Mouse (Mus musculus) liver, postnatal 0 days (tissue): ENCODE results near the gene Mgat3. TPM values are rescaled to one million over a fixed set of nuclear protein-coding genes. Genes with fewer than 3 reads are reported as not detected.
A peak's percentile ranks its signal among the peaks of the same experiment; 100 is the strongest.

Source experiments
- ATAC-seq: fragments of 200-750 bp; cut with Nextera tagmentation; 2 replicates; pipeline ENCODE4 v1.8.0; 2017; ENCODE audit warnings: mild to moderate bottlenecking, moderate library complexity
- DNase-seq: peaks from one replicate; pipeline ENCODE4 v3.0.0-alpha.2; 2016
- H3K27ac ChIP-seq: fragments of 300-500 bp; sonication (generic); 2 replicates; pipeline ENCODE4 v1.5.1; 2014; ENCODE audit warnings: antibody characterized with exemption, moderate library complexity, mild to moderate bottlenecking, low read depth
- H3K27me3 ChIP-seq: fragments of 300-500 bp; sonication (generic); 2 replicates; pipeline ENCODE4 v1.6.1; 2014; ENCODE audit warnings: low read length, control low read depth, mixed read lengths; ENCODE audit not compliant: insufficient read depth
- H3K36me3 ChIP-seq: fragments of 300-500 bp; sonication (generic); replicated peaks from 2 replicates; pipeline ENCODE4 v1.6.1; 2014; ENCODE audit warnings: mild to moderate bottlenecking, control low read depth, low read length, moderate library complexity, mixed read lengths; ENCODE audit not compliant: insufficient read depth
- H3K4me1 ChIP-seq: fragments of 300-500 bp; sonication (generic); 2 replicates; pipeline ENCODE4 v1.6.1; 2014; ENCODE audit warnings: antibody characterized with exemption, mild to moderate bottlenecking, control low read depth; ENCODE audit not compliant: insufficient read depth
- H3K4me2 ChIP-seq: fragments of 300-500 bp; sonication (generic); 2 replicates; pipeline ENCODE4 v1.6.1; 2014; ENCODE audit warnings: low read depth, mild to moderate bottlenecking, low read length, moderate library complexity, mixed read lengths
- H3K4me3 ChIP-seq: fragments of 300-500 bp; sonication (generic); 2 replicates; pipeline ENCODE4 v1.5.1; 2014; ENCODE audit warnings: low read depth, low read length
- H3K9ac ChIP-seq: fragments of 300-500 bp; sonication (generic); replicated peaks from 2 replicates; pipeline ENCODE4 v1.6.1; 2014; ENCODE audit warnings: mild to moderate bottlenecking, moderate library complexity
- H3K9me3 ChIP-seq: fragments of 300-500 bp; sonication (generic); 2 replicates; pipeline ENCODE4 v1.6.1; 2016; ENCODE audit warnings: mild to moderate bottlenecking, control low read depth, low read length, mixed read lengths
- CTCF ChIP-seq: sonication (generic); IDR thresholded peaks from 2 replicates; pipeline ENCODE4 v1.5.1; 2016; ENCODE audit warnings: antibody characterized with exemption, low read depth
- EP300 ChIP-seq: IDR thresholded peaks from 2 replicates; pipeline ENCODE4 v1.6.1; 2016; ENCODE audit warnings: antibody characterized with exemption, low read depth, mild to moderate bottlenecking
- WGBS: fragments of 180-500 bp; shearing (Covaris S2); extraction: QIAGEN DNeasy Blood & Tissue Kit; methylation state at CpG from one replicate; pipeline ENCODE4 v1.1.7; 2014; ENCODE audit not compliant: insufficient replicate concordance; 5-methylcytosine and 5-hydroxymethylcytosine counted together
- polyA plus RNA-seq: library from polyadenylated mRNA; unstranded; fragments of >200 nt; fragmentation: Nextera tagmentation; extraction: Ambion mirVana; gene quantifications from 2 replicates; pipeline ENCODE4 v1.2.1, GENCODE M21; 2015

Mgat3 gene
- polyA plus RNA-seq, 1 experiment from 2014 or later = 0.12 TPM

DNA sequence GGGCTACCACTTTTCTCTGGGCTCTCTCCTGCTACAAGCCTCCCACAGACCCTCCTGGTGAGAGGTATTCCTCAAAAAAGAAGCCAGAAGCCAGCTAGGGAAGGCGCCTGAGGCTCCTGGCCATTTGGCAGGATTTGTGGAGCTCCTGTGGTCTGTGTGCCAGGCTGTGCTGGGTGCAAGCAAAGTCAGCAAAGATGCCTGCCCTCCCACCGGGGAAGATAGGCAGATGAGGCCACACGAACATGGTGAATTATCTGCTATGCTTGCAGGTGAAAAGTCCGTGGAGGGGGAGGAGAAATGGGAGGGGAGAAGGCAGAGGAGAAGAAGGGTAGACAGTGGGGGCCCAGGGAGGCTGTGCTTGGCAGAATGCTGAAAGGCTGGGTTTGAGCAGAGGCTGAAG, 3.2 kb upstream of the Mgat3 start:
- no peak overlapping the region for H3K4me3 ChIP-seq
- no peaks in the 10 kb centered on the region for H3K36me3 ChIP-seq
- H3K4me1 ChIP-seq = peaks cover 2% of the 10 kb centered on the region; the same call in 1 of the 2 replicates
- DNase-seq (no peak), ATAC-seq (no peak)
- H3K4me2 ChIP-seq = no peak overlapping the region
- peaks cover 42% of the 10 kb centered on the region for H3K27me3 ChIP-seq
- no peak overlapping the region for H3K9ac ChIP-seq
- no peak overlapping the region for H3K27ac ChIP-seq
- TF ChIP-seq CTCF (no peak), EP300 (no peak)
- WGBS = 54% methylated on average over 4 of the region's 4 CpGs
- H3K9me3 ChIP-seq = no peaks in the 10 kb centered on the region

DNA sequence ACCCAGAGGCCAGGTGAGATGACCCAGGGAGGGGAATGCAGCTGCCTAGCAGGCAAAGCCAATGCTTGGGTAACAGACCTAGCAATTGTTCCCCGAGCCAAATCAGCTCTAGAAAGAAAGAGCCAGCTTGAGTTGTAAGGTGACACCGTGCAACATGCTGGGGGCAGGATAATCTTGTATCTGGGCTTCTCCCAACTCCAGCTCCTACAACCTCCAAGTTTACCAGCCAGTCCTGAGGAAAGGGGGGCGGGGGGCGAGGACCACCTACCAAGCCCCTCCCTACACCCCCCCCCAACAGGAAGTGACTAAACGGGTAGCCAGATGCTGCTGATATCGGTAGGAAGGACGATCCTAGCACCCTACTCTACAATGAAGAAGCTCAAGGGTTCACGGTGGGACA, 2.2 kb upstream of the Mgat3 start:
- no peak for TF ChIP-seq EP300
- no peak for TF ChIP-seq CTCF
- no peaks in the 10 kb centered on the region for H3K9me3 ChIP-seq
- H3K27ac ChIP-seq = no peak overlapping the region
- no peak for DNase-seq
- H3K4me1 ChIP-seq = peaks cover 2% of the 10 kb centered on the region; the same call in 1 of the 2 replicates
- no peak overlapping the region for H3K4me2 ChIP-seq
- H3K27me3 ChIP-seq = peaks cover 46% of the 10 kb centered on the region
- no peak overlapping the region for H3K4me3 ChIP-seq
- ATAC-seq = no peak
- H3K9ac ChIP-seq = no peak overlapping the region
- no peaks in the 10 kb centered on the region for H3K36me3 ChIP-seq
- WGBS = 11% methylated on average over 8 of the region's 8 CpGs

DNA sequence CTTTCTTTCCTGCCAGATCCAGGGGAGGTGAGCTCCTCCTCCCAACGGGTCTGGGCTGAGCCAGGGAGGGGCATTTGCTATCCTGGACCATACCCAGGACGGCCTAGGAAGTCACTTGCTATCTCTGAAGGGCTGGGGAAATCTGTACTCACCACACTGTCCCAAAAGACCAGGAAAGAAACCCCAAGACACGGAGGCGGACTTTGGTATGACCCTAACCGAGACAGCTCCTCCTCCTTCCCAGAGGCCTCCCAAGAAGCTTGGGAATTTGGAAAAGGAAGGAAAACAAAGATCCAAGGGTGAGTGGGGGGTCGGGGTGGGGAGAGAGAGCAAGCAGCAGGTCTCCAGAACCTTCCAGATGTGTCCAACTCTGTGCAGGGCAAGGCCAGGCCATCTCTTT, 1.7 kb upstream of the Mgat3 start:
- Histone ChIP-seq H3K36me3 (no peaks in the 10 kb centered on the region), H3K9me3 (no peaks in the 10 kb centered on the region), H3K27ac (no peak overlapping the region), H3K27me3 (peaks cover 46% of the 10 kb centered on the region), H3K4me3 (no peak overlapping the region), H3K4me2 (no peak overlapping the region), H3K4me1 (peaks cover 2% of the 10 kb centered on the region; the same call in 1 of the 2 replicates), H3K9ac (no peak overlapping the region)
- 39% methylated on average over 6 of the region's 6 CpGs for WGBS
- no peak for ATAC-seq
- TF ChIP-seq CTCF = no peak
- no peak for TF ChIP-seq EP300
- no peak for DNase-seq

DNA sequence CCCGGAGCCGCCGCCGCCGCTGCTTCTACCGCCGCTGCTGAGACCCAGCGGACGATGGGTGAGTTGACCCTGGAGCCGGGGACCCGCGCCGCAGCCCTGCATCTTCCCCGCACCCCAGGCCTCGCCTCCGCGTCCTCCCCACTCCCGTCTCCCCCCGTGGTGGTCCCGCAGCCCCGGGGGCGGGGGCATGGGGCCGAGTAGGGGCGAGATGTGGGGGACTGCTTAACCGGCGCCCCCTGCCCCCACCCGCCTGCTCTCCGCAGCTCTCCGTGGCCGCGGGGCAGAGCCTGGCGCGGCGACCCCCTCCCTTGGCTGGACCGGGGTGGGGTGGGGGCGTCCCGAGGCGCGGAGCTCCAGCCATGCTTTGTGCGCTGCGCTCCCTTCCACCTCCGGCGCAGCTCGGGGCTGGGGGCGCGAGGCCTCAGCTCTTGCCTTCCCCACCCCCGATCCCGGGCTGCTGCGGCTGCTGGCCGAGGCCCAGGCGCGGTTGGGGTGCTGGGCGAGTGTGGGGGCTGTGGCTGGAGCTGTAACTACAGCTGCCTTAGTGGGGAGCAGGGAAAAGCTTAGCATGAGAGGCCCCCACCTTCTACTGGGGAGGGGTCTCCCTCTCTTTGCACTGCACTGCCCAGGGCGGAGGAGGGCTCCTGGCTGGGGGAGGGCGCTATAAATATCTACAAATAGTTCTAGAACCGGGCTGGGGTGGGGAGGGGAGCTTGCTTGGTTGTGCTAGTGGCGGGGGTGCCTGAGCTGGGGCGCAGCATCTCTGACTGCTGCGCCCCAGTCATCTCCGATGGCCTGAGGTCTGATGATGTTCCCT, 468 bp downstream of the Mgat3 start:
- no peak for TF ChIP-seq CTCF
- no peak for TF ChIP-seq EP300
- H3K27ac ChIP-seq = no peak overlapping the region

DNA sequence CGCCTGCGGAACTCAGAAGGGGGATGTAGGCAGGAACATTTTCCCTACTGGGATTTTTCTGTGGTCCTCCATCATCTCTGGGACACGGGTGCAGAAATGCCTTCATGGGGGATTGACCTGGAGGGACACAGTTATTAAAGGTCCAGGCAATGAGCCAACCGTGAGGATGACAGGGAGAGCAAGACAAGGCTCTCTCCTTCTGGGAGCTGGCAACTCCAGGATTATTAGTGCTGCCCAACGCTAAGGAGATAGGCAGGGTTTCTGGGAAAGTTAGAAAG, 1.0 kb downstream of the Mgat3 start:
- H3K4me2 ChIP-seq = peak overlapping the region; percentile 86; the same call in 1 of the 2 replicates
- no peak for ATAC-seq
- no peaks in the 10 kb centered on the region for H3K9me3 ChIP-seq
- H3K27me3 ChIP-seq = peaks cover 46% of the 10 kb centered on the region
- H3K4me1 ChIP-seq = peaks cover 2% of the 10 kb centered on the region; the same call in 1 of the 2 replicates
- H3K36me3 ChIP-seq = no peaks in the 10 kb centered on the region
- TF ChIP-seq EP300 (no peak), CTCF (no peak)
- H3K4me3 ChIP-seq = no peak overlapping the region
- no peak overlapping the region for H3K27ac ChIP-seq
- DNase-seq = no peak
- H3K9ac ChIP-seq = no peak overlapping the region
- 17% methylated on average over 5 of the region's 5 CpGs for WGBS

More for the DNA sequence above, 468 bp downstream of the Mgat3 start:
- WGBS = 6% methylated on average over 27 of the region's 60 CpGs
- peaks cover 46% of the 10 kb centered on the region for H3K27me3 ChIP-seq
- H3K9ac ChIP-seq = peak overlapping the region; percentile 44; the same call in 1 of the 2 replicates
- no peak for ATAC-seq
- H3K4me2 ChIP-seq = peak overlapping the region; percentile 86
- no peaks in the 10 kb centered on the region for H3K36me3 ChIP-seq
- no peak for DNase-seq
- peaks cover 2% of the 10 kb centered on the region; the same call in 1 of the 2 replicates for H3K4me1 ChIP-seq
- H3K9me3 ChIP-seq = no peaks in the 10 kb centered on the region
- peak overlapping the region; percentile 55 for H3K4me3 ChIP-seq

DNA sequence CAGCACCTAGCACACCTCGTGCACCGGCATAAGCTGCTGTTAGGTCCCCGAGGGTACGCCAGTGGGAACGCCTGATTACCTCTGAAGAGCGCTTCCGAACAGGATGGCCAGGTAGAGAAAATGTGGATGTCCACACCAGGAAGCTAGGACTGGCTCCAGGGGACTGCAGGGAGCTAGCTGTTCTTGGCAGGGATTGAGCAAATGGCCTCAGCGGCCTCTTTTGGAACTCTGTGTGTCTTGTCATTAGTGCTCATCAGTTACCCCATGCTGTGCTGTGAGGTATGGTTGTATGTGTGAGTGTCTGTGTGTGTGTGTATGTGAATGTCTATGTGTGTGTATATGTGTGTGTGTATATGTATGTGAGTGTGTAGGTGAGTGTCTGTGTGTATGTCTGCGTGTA, 1.8 kb downstream of the Mgat3 start:
- Histone ChIP-seq H3K36me3 (no peaks in the 10 kb centered on the region), H3K4me1 (peaks cover 2% of the 10 kb centered on the region; the same call in 1 of the 2 replicates), H3K27me3 (peaks cover 42% of the 10 kb centered on the region), H3K9me3 (no peaks in the 10 kb centered on the region), H3K4me3 (no peak overlapping the region), H3K27ac (no peak overlapping the region), H3K9ac (no peak overlapping the region), H3K4me2 (no peak overlapping the region)
- 72% methylated on average over 9 of the region's 9 CpGs for WGBS
- ATAC-seq (no peak), DNase-seq (no peak)
- TF ChIP-seq CTCF (no peak), EP300 (no peak)
